Mouse (Mus musculus): ENCODE results near the gene Parvb. TPM values are rescaled to one million over a fixed set of nuclear protein-coding genes. Genes with fewer than 3 reads are reported as not detected.

Gene Parvb
- total RNA-seq, 2 experiments from 2014 or later = 89.9 to 103 TPM

DNA sequence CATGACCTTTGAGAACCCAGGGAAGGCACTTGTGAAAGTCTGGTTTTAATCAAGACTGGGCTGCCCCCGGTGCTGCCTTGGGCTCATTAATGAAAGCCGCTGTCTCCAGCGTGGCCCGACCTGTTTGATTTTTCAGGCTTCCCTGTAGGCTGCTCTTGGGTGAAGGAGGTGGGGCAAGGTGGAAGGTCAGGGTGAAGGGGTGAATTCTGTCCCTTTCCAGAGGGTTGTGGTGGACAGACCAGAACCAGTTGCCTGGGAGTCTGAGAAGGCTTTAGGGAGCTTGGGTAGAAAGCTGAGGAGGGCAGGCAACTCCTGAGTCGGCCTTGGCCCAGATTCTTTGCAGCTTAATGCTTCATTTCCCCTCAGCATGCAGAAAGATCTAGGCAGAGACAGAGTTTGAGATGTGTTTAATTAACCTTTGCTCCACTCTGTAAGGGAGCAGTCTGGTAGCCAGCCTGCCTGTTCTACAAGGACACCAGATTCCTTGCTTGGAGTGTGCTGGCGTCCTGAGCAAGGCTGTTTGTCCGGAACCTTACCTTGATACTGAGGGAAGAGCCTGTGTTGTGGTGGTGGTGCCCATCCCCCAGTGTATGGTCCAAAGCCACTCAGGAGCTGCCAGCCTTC is 15.3 kb upstream of the Parvb start:
- no peak for DNase-seq

DNA sequence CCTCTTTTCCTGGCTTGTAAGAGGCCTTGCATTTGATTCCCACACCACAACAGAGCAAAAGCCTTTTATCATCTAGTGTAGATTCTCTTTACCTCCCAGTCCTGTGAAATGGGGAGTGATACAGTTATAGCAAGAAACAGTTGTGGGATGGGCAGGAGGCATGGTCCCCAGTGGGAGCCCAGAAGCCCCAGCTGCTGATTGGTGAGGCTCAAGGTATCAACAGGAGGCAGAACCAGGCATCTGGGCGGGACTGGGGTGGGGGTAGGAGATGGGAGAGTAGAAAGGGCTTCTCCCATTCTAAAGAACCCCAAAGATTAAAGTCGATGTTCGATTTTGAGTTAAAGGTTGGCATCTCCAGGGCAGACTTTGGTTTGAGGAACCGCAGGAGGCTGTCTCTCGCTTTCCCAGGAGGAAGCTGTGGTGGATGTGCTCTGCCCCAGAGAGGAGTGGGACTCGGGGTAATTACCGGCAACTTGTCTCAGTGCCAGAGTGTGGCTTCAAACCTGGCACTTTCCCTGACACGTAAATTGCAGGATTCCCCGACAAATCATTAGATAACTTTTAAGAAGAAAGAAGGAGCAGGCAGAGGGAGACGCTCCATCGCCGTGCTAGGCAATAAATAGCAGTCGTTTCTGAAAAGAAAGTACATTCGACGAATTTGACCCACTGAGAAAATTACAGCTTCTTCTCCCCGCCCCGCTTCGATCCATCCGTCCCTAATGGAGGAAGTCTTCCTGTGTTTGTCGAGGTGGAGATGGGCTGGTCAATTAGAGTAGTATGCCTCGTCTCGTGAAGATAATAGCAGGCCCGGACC is 13.7 kb upstream of the Parvb start:
- DNase-seq = no peak

DNA sequence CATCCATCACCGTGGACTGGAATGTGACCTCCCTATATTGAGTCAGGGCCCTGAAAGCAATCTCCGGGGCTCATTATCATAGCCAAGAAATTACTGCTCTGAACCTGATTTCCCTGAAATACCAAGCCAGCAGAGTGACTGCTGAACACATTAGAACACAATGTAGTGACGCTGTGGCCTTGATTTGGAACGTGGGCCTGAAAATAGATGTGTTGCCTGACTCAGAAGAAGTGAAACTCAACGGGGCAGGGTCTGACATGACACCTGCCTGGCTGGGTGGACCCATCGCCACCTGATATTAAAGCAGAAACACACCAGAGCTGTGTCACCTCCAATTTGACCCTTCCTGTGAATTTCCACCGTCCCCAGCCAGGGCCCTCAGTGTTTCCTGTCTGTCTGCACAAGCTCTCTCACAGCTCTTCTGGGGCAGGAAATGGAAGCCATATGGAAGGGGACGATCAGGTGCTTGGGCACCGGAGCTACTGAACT is 13.0 kb upstream of the Parvb start:
- peak; percentile 53 to 63 for DNase-seq

- no peak for DNase-seq
These were observed 10.3 kb upstream of the Parvb start for GRCm38 (mm10) chr15:84221539-84221938.

GRCm38 (mm10) chr15:84223423-84223822 is 8.4 kb upstream of the Parvb start:
- peak in 1 of 2 experiments; percentile 30 for DNase-seq

DNA sequence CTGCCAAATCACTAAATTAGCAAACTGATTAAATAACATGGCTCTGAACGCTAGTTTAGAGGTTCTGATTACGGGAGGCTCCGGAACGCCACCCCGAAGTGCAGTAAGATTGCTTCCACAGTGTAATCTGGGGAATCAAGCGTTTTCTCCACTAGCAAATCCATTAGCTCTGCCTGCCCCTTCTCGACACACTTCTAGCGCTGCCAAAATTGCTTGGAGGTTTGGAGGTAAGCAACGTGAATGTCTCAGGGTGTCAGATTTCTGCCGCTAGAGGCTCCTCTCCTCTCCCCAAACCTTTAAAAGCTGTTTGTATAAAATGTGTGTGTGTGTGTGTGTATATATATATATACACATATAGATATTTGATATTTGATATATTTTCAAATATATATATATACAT is 7.1 kb upstream of the Parvb start:
- DNase-seq = no peak

- no peak for DNase-seq
These were observed 4.9 kb upstream of the Parvb start for GRCm38 (mm10) chr15:84226918-84227317.

- peak in 1 of 2 experiments; percentile 73 for DNase-seq
These were observed 1.2 kb upstream of the Parvb start for GRCm38 (mm10) chr15:84230661-84231060.

GRCm38 (mm10) chr15:84231113-84231712 is 630 bp upstream of the Parvb start:
- DNase-seq = peak; percentile 74 to 85

GRCm38 (mm10) chr15:84232609-84233008 is 766 bp downstream of the Parvb start:
- peak in 1 of 2 experiments; percentile 44 for DNase-seq

GRCm38 (mm10) chr15:84234794-84235581 is 3.1 kb downstream of the Parvb start:
- no peak for DNase-seq

GRCm38 (mm10) chr15:84235646-84236045 is 3.8 kb downstream of the Parvb start:
- peak; percentile 69 to 93 for DNase-seq

- DNase-seq = no peak
These were observed 6.7 kb downstream of the Parvb start for GRCm38 (mm10) chr15:84238552-84238951.

DNA sequence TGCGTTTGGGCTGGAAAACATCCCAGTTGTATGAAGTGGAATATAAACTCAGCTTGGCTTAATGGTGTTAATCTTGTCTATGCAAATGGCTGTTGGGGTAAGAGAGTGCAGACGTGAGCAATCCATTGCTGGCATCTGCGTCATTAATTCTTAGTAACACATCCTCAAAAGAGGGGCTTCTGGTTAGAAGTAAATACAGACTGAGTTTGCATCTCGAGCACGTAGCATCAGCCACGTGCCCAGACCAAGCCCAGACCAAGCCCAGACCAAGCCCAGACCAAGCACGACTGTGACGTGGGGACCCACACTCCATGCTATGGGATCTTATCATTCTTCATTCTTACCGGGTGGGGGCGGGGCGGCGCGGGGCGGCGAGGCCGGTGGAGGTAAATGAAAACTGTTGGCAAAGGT is 7.2 kb downstream of the Parvb start:
- DNase-seq = no peak

DNA sequence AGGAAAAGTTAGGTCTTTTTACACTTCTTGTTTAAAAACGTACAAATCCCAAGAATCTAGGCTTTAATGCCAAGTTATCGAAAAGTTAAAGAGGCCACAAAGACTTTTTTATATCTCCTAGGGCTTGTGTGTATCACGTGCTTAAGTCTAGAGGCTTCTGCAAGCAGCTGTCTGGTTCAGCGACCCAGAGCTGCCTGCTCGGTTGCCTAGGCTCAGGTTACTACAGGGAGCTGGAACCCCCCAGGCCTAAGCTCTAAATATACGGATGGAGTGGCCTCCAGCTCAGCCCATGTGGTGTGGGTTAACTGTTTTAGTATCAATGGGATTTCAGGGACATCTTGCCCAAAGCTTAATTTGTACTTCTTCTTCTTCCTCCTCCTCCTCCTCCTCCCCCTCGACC is 9.7 kb downstream of the Parvb start:
- DNase-seq = no peak

DNA sequence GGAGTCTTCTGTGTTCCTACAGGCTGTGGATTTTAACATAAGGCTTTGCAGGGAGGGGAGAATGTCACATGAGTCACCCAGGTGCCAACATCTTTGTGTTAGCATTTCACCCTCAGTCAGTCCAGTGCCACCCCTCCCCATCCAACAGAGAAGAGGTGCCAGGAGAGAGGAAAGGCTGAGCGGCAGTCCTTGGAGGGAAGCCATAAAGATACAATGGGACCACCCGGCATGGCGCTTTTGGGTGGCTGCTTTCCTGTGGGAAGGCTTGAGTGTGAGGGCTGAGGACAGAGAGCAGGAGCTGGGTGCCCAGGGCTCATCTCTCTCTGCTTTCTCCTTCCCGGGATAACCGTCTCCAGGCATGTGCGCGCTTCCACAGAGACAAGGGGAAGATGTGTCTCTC is 13.3 kb downstream of the Parvb start:
- DNase-seq = no peak

DNA sequence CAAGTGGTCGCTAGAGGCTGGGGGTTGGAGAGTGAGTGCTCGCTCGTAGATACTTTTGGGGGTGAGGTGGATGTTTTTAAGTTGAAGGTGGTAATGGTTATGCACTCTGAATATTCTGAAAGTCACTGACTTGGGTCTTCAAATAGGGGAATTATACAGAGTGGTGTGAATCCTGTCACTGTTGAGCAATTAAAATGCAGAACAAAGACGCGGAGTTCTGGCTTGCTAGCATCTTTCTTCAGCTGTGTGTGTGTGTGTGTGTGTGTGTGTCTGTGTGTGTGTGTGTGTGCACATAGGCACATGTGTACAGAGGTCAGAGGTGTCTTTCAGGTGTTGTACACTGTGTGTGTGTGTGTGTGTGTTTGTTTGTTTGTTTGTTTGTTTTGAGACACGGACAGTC is 14.4 kb downstream of the Parvb start:
- no peak for DNase-seq

DNA sequence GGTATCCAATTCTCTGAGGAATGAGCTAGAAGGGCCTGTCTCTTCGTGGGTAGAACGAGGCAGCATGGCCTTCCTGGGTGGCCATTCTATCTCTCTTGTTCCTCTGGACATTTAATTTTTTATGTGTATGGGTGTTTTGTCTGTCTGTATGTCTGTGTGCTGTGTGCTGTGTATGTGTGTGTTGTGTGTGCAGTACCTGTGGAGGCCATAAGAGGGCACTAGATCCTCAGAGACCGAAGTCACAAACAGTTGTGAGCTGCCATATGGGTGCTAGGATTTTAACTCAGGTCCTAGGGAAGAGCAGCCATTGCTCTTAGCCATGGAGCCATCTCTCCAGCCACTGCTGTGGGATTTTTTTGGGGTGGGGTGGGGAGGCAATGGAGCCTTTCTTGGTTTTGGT is 15.5 kb downstream of the Parvb start:
- no peak for DNase-seq

GRCm38 (mm10) chr15:84251227-84251626 is 19.4 kb downstream of the Parvb start:
- peak; percentile 82 to 88 for DNase-seq

GRCm38 (mm10) chr15:84252645-84253044 is 20.8 kb downstream of the Parvb start:
- DNase-seq = no peak

GRCm38 (mm10) chr15:84253757-84254156 is 21.9 kb downstream of the Parvb start:
- DNase-seq = peak; percentile 71 to 75

DNA sequence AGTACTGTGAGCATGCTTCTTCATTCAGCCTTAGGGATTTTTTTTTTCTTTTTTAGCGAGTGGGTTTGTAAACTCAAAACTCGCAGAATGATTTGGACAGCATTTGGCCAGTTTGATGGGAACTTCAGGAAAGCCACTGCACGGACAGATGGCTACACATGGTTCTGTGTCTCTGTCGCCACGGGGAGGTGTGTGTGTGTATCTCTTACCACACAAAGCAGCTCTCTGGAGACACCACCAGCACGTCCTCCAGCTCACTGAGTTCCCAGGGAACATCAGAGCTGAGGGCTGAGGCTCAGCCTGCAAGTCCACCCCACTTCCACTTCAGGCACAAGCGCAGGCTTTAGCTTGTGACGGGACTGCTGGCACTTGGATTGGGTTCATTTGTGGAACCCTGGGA is 22.5 kb downstream of the Parvb start:
- peak in 1 of 2 experiments; percentile 35 for DNase-seq

Data from heart, adult 18-20 months (tissue).